Mouse (Mus musculus): ENCODE data around the gene Rnf208.
"Not testable (repeated sequence)": the region's sequence is repeated elsewhere in the genome, so short reads cannot be mapped to it uniquely, and the experiment has no call there.

Rnf208 gene

DNA sequence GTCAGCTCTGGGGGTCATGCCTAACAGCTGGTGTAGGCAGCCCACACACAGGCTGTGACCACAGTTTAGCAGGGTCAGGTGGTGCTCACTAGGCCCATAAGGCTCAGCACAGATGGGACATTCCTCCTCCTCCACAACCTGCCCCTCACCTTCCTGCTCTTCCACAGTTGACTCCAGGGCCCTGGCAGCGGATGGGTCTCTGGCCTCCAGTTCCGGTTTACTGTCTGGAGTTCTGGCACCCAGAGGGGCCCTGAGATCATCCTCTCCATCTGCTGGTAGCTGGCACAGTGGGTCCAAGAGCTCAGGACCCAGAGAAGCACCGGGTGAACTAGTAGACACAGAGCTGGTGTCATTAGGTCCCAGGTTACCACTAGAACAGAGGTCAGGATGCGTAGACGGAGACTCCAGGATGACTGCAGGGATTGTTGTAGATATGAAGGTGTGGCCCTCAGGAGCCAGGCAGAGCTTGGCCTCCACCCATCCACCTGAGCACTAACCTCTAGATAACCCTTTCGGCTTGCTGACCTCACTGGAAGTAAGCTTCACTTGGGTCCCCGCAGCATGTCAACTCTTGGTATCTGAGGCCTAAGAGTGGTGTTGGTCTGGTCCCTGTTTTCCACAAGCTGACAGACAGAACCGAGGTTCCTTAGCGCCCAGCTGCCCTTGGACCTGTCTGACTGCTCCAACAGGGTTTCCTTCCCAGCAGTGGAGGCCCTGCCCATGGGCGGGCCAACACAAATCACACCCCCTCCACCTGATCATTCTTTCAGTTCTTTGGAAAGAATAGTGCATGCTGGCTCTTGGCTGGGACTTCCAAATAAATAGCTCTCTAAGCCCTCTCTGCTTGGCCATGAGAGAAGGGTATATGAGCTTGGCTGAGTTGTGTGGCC is 4.4 kb downstream of the Rnf208 start, which contains the start of gene AL732309.1:
TSS of gene AL732309.1 (minus strand) at position 681 of the 890 bp plus-strand sequence.
- DNase-seq (ENCODE audit: low spot score), result no peak

DNA sequence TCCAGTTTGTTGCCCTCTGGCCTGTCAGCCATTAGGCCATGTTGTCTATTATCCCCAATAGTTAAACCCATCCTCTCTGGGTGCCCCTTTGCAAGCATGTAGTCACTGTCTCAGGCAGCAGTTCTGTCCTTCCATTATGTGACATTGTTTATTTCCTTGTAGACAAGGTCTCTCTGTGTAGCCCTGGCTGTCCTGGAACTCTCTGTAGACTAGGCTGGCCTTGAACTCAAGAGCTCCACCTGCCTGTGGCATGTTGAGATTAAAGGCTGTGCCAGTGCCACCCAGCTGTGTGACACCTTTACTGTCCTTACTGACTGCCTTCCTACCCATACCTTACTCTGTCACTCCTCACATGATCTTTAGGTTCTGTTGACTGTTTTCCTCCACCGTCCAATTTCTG is 10.3 kb downstream of the Rnf208 start:
- no peak for DNase-seq (ENCODE audit: low spot score)

DNA sequence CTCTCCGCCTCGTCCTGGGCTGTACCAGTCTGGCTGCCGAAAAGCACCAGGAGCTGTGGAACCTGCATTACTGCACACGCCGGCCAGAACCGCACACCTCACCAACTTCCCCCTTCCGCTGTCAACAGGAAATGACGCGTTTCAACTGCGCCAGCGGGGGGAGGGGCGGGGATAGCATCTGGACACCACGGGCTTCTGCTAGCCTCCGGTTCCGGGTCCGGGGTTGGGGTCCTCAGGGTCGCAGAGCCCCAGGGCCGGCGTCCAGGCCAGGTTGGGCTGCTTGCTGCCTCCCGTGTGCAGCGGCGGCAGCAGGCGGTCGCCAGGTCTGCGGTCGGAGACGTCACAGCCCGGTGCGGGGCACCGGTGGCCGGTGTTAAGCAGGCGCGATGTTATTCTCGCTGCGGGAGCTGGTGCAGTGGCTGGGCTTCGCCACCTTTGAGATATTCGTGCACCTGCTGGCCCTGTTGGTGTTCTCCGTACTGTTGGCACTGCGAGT is 13.3 kb downstream of the Rnf208 start, which contains the start of gene Tmem203:
TSS of gene Tmem203 (plus strand) at position 156 of the 496 bp plus-strand sequence.
- peak; percentile 51 for DNase-seq (ENCODE audit: low spot score)

DNA sequence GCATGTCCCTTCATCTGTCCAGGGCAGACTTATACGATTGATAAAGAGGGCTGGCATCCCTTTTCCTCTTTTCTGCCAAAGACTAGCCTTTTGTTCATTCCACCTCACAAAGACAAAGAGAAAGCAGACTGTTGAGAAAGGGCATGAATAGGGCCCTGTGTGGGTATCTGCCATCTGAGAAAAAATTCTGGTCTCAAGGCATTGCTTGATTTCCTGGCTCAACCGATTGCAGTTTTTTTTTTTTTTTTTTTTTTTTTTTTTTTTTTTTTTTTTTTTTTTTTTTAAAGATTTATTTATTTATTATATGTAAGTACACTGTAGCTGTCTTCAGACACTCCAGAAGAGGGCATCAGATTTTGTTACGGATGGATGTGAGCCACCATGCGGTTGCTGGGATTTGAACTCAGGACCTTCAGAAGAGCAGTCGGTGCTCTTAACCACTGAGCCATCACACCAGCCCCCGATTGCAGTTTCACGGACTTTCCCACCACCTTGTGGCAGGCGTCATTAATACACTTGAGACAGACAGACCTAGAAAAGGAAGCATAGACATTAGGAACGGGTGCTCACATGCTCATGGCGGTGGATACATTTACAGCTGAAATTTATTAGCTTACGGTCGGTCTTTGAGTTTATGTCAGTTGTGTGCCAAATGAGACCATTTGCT is 14.5 kb downstream of the Rnf208 start:
- not testable (repeated sequence) for DNase-seq (ENCODE audit: low spot score)

DNA sequence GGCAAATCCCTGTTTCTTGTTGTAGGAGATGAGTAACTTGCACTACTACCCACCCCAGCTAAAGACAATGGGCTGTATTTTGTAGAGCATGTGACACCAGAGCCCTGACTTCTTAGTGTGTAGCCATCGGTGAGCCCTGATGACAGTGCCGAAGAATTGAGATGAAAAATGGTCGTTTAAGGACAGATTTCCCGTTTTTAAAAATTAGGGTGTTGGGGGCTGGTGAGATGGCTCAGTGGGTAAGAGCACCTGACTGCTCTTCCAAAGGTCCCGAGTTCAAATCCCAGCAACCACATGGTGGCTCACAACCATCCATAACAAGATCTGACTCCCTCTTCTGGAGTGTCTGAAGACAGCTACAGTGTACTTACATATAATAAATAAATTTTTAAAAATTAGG is 15.2 kb downstream of the Rnf208 start:
- DNase-seq (ENCODE audit: low spot score), result not testable (repeated sequence)

DNA sequence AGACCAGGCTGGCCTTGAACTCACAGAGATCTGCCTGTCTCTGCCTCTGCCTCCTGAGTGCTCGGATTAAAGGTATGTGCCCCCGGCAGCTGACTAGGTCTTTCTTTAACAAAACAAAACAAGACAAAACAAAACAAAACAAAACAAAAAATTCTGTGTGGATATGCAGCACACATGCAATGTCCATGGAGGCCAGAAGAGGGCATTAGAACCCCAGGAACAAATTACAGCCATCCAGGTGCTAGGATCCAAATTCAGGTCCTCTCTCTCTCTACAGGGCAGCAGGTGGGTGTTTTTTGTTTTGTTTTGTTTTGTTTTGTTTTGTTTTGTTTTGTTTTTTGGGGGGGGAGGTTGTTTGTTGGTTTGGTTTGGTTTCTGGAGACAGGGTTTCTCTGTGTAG is 16.8 kb downstream of the Rnf208 start:
- no peak for DNase-seq (ENCODE audit: low spot score)

DNA sequence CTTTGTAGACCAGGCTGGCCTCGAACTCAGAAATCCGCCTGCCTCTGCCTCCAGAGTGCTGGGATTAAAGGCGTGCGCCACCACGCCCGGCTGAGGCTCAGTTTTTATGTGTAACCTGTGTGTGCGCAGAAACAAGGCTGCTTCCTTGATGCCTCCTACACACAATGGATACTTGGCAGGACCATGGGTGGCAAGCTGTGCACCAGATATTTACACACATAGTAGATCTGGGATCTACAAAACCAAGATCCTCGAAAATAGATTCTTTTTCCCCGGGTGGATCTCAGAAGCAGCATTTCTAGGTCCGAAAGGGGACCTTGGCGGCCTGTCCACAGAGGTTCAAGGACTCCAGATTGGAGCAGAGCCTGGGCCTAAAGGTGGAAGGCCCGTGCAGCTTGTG is 19.8 kb downstream of the Rnf208 start:
- no peak for DNase-seq (ENCODE audit: low spot score)

DNA sequence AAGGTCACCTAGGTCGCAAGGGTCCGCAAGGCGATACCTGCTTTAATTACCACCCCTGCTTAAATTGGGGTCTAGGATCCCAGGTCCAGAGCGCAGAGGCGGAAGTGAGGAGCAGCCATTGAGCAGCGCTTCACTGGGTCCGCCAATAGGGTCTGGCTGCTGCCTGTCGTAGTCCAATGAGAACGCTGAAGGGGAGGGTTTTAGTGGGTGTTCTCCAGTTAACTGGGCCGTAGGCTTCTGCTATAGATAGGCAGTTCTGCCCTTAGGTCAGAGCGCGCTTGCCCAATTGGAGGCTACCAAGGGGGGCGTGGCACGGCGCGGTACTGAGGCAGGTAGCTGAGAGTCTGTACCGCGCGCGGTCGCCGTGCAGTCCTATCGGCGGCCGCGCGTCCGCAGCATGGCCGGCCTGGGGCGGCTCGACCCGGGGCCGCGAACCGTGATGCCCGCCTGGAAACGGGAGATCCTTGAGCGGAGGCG is 20.3 kb downstream of the Rnf208 start, which contains the start of gene Tprn:
TSS of gene Tprn (plus strand) at position 328 of the 477 bp plus-strand sequence.
- DNase-seq (ENCODE audit: low spot score), result peak; percentile 84

DNA sequence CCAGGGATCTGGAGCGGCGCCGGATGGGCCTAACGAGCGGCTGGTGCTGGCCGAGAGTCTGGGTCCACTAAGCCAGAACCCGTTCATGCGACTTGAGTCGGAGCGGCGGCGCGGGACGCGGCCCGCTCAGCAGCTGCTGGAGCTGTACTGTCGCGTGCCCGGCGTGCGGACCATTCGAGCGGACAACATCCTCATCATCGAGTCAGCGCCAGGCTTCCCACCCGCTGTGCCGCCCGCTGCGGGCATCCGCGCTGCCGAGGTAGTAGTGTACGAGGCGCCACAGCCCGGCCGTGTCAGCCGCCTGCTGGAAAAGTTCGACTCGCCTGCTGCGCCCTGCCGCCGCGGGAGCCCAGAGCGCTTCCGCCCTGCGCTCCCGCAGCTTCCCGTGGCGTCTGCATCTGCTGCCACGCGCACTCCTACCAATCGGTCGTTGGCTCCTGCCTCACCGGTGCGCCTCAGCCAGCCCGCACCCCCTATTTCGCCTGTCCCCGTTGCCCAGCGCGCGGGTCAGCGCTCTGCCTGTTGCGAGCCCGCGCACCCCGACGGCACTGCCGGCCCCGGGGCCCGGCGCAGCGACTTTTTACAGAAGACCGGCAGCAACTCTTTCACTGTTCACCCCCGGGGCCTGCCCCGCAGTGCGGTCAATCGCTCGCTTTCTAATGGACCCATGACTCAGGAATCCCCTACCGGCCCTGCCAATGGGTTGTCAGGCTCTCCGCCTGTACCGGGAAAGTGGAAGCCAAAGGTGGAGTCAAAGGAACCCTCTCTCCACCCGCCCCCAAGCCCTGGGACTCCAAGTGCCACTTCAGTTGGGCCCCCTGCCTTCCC is 21.0 kb downstream of the Rnf208 start:
- DNase-seq (ENCODE audit: low spot score), result no peak

DNA sequence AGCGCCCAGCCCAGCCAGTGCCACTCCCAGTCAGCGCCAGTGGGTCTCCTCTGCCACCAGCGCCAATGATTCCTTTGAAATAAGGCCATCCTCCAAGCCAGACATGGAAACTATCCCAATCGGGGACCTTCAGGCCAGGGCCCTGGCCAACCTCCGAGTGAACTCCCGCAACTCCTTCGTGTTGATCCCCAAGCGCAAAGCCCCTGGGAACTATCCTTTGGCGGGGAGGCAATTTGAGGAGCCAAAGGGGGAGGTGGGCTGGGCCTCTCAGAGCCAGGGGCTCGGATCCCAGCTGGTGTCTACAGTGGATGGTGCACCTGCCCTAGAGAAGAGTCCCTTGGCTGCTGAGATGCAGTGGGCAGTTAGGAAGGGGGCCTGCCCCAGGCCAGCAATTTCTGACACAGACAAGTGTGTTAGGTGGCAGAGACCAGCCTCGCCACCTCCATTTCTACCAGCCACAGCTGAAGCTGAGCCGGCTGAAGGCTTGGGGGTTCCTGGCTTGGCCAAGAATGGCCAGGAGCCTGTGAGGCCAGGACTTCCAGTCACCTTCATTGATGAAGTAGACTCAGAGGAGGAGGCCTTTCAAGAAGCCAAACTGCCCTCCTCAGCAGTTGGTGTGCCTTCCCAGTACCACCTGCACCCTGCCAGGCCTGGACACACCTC is 21.7 kb downstream of the Rnf208 start:
- DNase-seq (ENCODE audit: low spot score), result no peak

DNA sequence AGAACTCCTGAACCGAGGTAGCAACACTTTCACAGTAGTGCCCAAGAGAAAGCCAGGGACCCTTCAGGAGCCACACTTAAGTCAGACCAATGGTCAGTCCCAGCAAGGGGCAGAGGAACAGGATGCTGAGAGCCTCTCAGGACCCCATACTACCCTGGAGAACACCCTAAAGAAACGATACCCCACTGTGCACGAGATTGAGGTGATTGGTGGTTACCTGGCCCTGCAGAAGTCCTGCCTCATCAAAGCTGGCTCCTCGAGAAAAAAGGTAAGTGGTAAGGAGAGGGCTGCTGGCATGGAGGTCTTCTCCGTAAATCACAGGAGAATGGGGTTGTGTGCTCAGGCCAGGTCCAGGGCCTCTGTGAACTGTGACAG is 22.2 kb downstream of the Rnf208 start:
- no peak for DNase-seq (ENCODE audit: low spot score)

DNA sequence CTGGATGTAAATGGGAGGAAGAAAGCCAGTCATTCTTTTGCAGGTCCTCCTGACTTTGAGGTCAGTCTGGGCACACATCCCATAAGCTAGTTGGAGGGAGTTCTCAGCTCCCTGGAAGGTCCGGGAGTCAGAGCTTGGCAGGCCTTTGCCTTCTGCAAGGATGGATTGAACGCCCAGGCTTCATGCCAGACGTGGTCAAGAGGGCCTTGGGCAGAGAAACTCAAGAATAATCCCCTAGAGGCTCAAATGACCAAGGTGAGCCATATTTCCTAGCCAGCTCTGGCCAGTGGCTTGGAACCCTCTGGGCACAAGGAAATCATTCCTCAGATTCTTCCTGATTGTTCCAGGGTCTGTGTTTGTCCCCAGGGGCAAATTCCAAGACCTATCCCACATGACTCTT is 22.8 kb downstream of the Rnf208 start:
- no peak for DNase-seq (ENCODE audit: low spot score)

DNA sequence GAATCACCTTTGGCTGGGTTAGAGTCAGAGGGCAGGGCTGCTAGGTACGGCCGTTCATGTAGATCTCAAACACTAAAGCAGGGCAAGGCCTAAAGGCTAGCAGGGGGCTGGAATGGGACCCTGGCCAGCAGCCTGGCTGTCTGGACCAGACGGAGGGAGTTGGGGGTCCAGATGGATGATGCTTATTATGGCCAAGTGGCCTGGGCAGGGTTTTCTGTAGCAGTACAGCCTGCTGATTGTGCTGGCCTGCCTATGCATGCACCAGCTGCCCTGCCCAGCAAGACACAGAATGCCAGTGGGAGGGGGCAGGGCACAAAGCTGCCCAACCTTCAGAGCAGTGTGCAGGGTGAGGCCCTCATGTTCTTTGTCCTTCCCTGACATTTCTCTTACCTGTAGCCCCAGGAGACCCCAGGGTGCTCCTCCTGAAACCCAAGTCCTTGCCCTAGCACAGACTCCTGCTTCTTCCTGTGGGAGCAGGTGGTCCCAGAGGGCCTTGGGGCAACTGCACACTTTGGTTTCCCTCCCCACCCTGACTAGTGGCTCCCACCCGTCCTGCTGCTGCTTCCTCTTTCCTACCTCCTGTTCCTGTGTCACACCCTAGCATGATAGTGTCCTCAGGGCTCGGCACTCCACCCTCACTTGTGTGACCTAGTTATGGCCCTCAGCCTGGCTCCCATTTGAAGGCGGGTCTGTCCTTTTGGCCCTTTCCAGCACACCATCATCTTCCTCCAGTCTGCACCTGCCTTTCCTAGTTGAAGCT is 24.0 kb downstream of the Rnf208 start:
- DNase-seq (ENCODE audit: low spot score), result no peak

DNA sequence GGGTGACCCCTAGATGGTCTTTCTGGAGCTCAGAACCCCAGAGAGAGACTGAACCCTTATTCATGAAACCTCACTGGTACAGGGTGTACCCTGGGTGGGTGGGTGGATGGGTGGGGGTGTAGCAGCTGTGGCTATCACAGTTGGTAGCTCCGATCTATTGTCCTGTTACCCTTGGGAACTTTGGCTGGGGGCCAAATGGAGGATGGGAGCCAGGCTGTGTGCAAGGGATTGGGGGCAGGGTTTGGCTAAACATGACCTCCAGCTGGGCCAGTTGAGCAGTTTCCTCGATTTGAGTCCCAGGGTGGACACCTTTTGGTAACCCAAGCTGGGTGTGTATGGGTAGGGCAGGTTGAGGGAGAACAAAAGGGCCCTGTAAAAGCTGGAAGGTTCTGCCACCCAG is 24.7 kb downstream of the Rnf208 start:
- DNase-seq (ENCODE audit: low spot score), result no peak

DNA sequence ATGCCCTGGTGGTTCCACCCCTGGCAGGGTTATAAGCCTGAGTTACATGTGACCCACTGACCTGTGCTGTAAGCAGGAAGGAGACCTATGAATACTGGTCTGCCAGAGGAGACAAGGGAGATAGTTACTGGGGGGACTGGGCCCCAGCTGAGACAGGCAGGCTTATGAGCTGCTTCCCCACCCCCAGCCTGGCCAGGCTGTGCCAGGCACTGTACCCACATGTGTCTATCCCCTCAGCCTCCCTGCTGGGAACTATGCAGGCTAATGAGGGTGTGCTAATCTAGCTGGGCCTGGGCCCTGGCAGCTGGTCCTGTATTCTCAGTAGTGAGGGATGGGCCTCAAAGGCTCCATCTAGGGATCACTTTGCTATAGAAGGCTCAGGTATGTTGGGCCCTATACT is 25.2 kb downstream of the Rnf208 start:
- no peak for DNase-seq (ENCODE audit: low spot score)

DNA sequence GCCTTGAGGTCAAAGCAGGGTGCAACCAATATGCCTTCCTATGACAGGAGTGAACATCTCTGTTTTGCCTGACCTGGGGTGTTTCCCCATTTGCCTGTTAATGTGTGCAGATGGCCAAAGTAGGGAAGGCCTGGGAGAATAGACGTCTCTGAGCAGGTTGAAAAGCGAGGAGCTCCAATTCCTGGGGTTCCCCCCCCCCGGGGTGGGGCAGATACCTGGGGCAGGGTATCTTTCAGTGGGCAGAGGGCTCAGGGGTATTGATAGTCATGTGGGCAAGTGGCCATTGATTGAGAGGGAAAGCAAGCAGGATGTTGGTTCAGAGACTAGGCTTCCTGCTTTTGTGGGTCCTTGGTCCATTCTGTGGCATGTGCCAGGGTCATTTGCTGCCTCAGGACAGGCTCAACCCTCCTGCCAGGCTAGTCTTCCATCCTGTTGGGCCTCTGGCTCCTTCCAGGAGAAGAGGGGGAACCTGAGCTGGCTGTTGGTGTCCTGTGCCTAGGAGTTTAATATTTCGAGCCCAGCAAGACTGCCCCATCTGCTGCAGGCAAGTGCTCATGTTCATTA is 25.8 kb downstream of the Rnf208 start:
- DNase-seq (ENCODE audit: low spot score), result no peak

DNA sequence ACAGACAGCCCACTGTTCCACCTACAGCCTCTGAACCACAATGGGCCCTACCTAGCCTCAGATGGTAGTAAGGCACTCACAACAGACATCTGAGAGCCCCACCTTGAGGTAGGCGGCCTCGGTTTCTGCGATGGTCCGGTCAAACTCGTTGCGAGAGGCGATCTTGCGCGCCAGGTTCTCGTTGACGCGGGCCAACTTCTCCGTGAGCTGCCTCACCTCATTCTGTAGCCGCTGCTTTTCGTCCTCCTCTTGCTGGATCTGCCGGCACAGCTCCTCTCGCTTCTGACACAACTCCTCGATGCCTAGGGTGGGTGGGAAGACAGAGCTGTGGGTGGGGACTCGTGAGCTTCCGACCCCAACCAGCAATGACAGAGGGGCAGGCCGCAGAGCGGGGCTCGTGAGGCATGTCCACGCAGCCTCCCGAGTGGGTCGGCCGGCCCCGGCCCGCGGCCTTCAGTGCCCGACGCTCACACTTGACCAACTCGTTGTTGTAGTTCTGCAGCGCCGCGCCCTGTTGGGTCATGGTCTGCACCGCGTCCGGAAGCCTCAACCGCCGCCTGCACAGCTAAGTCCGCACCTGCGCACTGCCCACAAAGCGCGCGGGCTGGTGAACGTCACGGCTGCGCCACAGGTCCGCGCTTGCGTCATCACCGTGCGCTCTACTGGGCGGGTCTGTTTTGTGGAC is 29.9 kb downstream of the Rnf208 start, which contains the start of the genes Ssna1 and Anapc2:
TSS of gene Ssna1 (minus strand) at position 612 of the 685 bp plus-strand sequence.
TSS of gene Anapc2 (plus strand) at position 652 of the 685 bp plus-strand sequence.
- peak; percentile 95 for DNase-seq (ENCODE audit: low spot score)

DNA sequence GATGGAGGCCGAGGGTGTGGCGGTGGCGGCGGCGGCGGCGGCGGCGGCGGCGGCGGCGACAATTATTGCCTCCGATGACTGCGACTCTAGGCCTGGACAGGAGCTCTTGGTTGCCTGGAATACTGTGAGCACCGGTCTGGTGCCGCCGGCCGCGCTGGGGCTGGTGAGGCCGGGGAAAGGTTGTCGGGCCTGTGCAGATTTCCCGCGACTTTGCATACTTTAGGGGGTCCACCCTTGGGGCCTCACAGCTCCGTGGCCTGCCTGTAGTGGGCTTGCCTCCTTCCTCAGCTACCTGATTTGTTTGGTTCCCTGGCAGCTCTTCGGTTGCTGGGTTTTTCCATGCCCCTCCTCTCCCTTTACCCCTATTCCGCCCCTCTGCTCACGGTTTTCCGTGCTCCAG is 30.5 kb downstream of the Rnf208 start:
- no peak for DNase-seq (ENCODE audit: low spot score)

DNA sequence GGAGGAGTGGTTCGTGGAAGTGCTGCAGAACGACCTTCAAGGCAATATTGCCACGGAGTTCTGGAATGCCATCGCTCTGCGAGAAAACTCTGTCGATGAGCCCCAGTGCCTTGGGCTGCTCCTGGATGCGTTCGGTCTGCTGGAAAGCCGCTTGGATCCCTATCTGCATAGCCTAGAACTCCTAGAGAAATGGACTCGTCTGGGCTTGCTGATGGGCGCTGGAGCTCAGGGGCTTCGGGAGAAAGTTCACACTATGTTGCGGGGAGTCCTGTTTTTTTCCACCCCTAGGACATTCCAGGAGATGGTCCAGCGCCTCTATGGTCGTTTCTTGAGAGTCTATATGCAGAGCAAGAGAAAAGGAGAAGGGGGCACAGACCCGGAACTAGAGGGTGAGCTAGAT is 31.0 kb downstream of the Rnf208 start:
- DNase-seq (ENCODE audit: low spot score), result no peak

All from urinary bladder, postnatal 10 days (tissue).